Mouse (Mus musculus) myocyte (in vitro differentiated cells): ENCODE measurements around the gene Adcy4. TPM values are rescaled to one million over a fixed set of nuclear protein-coding genes. Genes with fewer than 3 reads are reported as not detected.

Experiments used
- H3K27me3 ChIP-seq: one replicate; pipeline ENCODE4 v1.6.1; 2011; ENCODE audit not compliant: control insufficient read depth, insufficient read depth, insufficient read length
- H3K36me3 ChIP-seq: one replicate; pipeline ENCODE4 v1.6.1; 2011; ENCODE audit not compliant: control insufficient read depth, insufficient read depth
- H3K4me2 ChIP-seq: one replicate; pipeline ENCODE4 v1.6.1; 2011; ENCODE audit warnings: low read depth, control low read depth
- H3K4me3 ChIP-seq: one replicate; pipeline ENCODE4 v1.5.1; 2011; ENCODE audit warnings: mild to moderate bottlenecking, control low read depth, moderate library complexity
- H3K79me2 ChIP-seq: one replicate; pipeline ENCODE4 v1.6.1; 2011; ENCODE audit not compliant: control insufficient read depth, insufficient read depth
- H3ac ChIP-seq: one replicate; pipeline ENCODE4 v1.6.1; 2011; ENCODE audit not compliant: control insufficient read depth, insufficient read length
- CEBPB ChIP-seq: IDR thresholded peaks from 2 replicates; pipeline ENCODE4 v1.6.1; 2011; ENCODE audit warnings: mild to moderate bottlenecking, moderate library complexity; ENCODE audit not compliant: poor library complexity, insufficient read depth, severe bottlenecking
- E2F4 ChIP-seq: IDR thresholded peaks from one replicate; pipeline ENCODE4 v1.6.1; 2011; ENCODE audit warnings: mild to moderate bottlenecking, control low read depth, moderate library complexity; ENCODE audit not compliant: insufficient read depth
- MAX ChIP-seq: IDR thresholded peaks from one replicate; pipeline ENCODE4 v1.6.1; 2011; ENCODE audit warnings: low read depth, mild to moderate bottlenecking, control low read depth
- MYOD1 ChIP-seq, 3 experiments: IDR thresholded peaks; one replicate each; pipeline ENCODE4 v1.6.1; 2011; ENCODE audit warnings: control low read depth in 2 of 3, low read depth in 2 of 3, mild to moderate bottlenecking in 2 of 3, moderate library complexity in 1 of 3; ENCODE audit not compliant: insufficient read length in 2 of 3, control insufficient read depth in 1 of 3
- MYOG ChIP-seq, 3 experiments: IDR thresholded peaks; one replicate each; pipeline ENCODE4 v1.6.1; 2011; ENCODE audit warnings: control low read depth in 2 of 3, low read depth in 2 of 3, mild to moderate bottlenecking in 2 of 3; ENCODE audit not compliant: insufficient read length in 2 of 3, control insufficient read depth in 1 of 3, insufficient read depth in 1 of 3
- POLR2A ChIP-seq: IDR thresholded peaks from one replicate; pipeline ENCODE4 v1.6.1; 2011; ENCODE audit warnings: low read depth, mild to moderate bottlenecking, control low read depth, moderate library complexity; ENCODE audit not compliant: insufficient read length
- POLR2AphosphoS2 ChIP-seq: IDR thresholded peaks from one replicate; pipeline ENCODE4 v1.6.1; 2011; ENCODE audit warnings: low read depth, control low read depth; ENCODE audit not compliant: insufficient read length
- REST ChIP-seq: IDR thresholded peaks from one replicate; pipeline ENCODE4 v1.6.1; 2011; ENCODE audit warnings: mild to moderate bottlenecking, control low read depth, moderate library complexity; ENCODE audit not compliant: insufficient read depth, insufficient read length
- SRF ChIP-seq: IDR thresholded peaks from one replicate; pipeline ENCODE4 v1.6.1; 2011; ENCODE audit warnings: low read depth; ENCODE audit not compliant: control insufficient read depth, insufficient read length
- TCF12 ChIP-seq: IDR thresholded peaks from one replicate; pipeline ENCODE4 v1.6.1; 2011; ENCODE audit warnings: mild to moderate bottlenecking, control low read depth; ENCODE audit not compliant: poor library complexity, insufficient read depth, severe bottlenecking
- TCF3 ChIP-seq: IDR thresholded peaks from one replicate; pipeline ENCODE4 v1.6.1; 2011; ENCODE audit warnings: low read depth, control low read depth; ENCODE audit not compliant: insufficient read length
- USF1 ChIP-seq: IDR thresholded peaks from one replicate; pipeline ENCODE4 v1.6.1; 2011; ENCODE audit warnings: low read depth, mild to moderate bottlenecking, control low read depth, moderate library complexity
- polyA plus RNA-seq: library from polyadenylated mRNA; unstranded; fragments of >200 nt; fragmentation: generic; extraction: Trizol; gene quantifications from one replicate; pipeline ENCODE4 v1.2.1, GENCODE M21; 2012; ENCODE audit warnings: missing spikeins

The Adcy4 gene
- polyA plus RNA-seq, 1 experiment = 0.06 TPM

DNA sequence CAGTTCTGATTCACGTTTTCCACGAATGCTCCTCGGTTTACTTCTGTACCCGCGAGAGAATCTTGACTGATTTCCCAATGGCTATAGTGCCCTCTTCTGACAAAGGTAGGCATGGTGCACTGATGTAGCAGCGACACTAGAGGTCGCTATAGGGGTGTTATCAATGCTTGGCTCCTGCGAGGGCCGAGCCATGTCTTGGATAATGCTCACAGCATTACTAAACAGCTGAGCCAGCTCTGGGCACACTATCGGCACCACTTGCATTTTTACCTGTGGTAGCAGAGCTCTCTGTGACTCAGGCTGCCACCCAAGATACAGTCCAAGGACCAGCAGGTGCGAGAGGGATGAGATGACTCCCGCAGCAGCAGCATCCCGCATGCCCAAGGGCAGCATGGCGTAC lies 2.6 kb downstream of the Adcy4 start:
- no peak for TF ChIP-seq TCF12
- no peak for TF ChIP-seq CEBPB
- no peak for TF ChIP-seq REST
- no peak for TF ChIP-seq MAX
- no peak for TF ChIP-seq SRF
- no peak for TF ChIP-seq USF1
- no peak for TF ChIP-seq POLR2AphosphoS2
- no peak for TF ChIP-seq MYOG (IDR thresholded peaks at IDR 0.05; ENCODE audit: control insufficient read depth in 1 of 3, insufficient read depth in 1 of 3, insufficient read length in 2 of 3, low read depth in 2 of 3)
- TF ChIP-seq TCF3 = no peak
- TF ChIP-seq POLR2A = no peak
- Histone ChIP-seq H3ac (no peak overlapping the region), H3K27me3 (peaks cover 9% of the 10 kb centered on the region), H3K36me3 (no peaks in the 10 kb centered on the region), H3K4me2 (peak overlapping the region; percentile 10), H3K79me2 (no peaks in the 10 kb centered on the region), H3K4me3 (no peak overlapping the region)

DNA sequence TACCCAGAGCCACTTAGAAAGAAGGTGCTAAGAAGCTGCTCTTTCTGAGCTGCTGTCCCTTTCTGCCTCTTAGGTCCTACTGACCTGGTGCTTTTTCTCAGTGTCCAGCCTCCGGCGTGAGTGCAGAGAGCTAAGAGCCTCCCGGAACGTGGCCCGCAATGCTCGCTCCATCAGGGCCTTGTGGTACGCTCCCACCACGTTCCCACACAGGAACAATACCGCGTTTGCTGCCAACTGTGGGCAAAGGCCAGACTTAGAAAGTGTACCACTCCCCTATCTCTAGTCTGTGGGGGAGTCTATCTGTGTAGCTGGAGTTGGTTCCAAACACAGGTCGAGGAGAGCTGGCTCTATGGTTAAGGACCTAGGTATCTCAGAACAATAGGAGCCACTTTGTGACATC lies 3.2 kb downstream of the Adcy4 start:
- H3K27me3 ChIP-seq = peaks cover 9% of the 10 kb centered on the region
- H3K36me3 ChIP-seq = no peaks in the 10 kb centered on the region
- TF ChIP-seq REST = no peak
- TF ChIP-seq TCF12 = no peak
- TF ChIP-seq MYOG (IDR thresholded peaks at IDR 0.05; ENCODE audit: control insufficient read depth in 1 of 3, insufficient read depth in 1 of 3, insufficient read length in 2 of 3, low read depth in 2 of 3) = no peak
- no peak for TF ChIP-seq CEBPB
- TF ChIP-seq MYOD1 (IDR thresholded peaks at IDR 0.05; ENCODE audit: control insufficient read depth in 1 of 3, insufficient read length in 2 of 3, low read depth in 2 of 3) = no peak
- no peak for TF ChIP-seq TCF3
- TF ChIP-seq SRF = no peak
- no peak for TF ChIP-seq POLR2A
- TF ChIP-seq MAX = no peak
- no peak overlapping the region for H3K4me3 ChIP-seq
- H3ac ChIP-seq = no peak overlapping the region
- no peaks in the 10 kb centered on the region for H3K79me2 ChIP-seq
- H3K4me2 ChIP-seq = peak overlapping the region; percentile 10

- Histone ChIP-seq H3K4me2 (no peak overlapping the region), H3K36me3 (no peaks in the 10 kb centered on the region), H3ac (no peak overlapping the region), H3K4me3 (no peak overlapping the region), H3K79me2 (no peaks in the 10 kb centered on the region), H3K27me3 (peaks cover 12% of the 10 kb centered on the region)
- no peak for TF ChIP-seq POLR2AphosphoS2
- no peak for TF ChIP-seq CEBPB
- no peak for TF ChIP-seq REST
- no peak for TF ChIP-seq MAX
- no peak for TF ChIP-seq SRF
- no peak for TF ChIP-seq E2F4
- no peak for TF ChIP-seq MYOG (IDR thresholded peaks at IDR 0.05; ENCODE audit: control insufficient read depth in 1 of 3, insufficient read depth in 1 of 3, insufficient read length in 2 of 3, low read depth in 2 of 3)
- TF ChIP-seq POLR2A = no peak
- TF ChIP-seq TCF3 = no peak
- TF ChIP-seq USF1 = no peak
- no peak for TF ChIP-seq TCF12
- no peak for TF ChIP-seq MYOD1 (IDR thresholded peaks at IDR 0.05; ENCODE audit: control insufficient read depth in 1 of 3, insufficient read length in 2 of 3, low read depth in 2 of 3)
These were observed 4.2 kb downstream of the Adcy4 start for GRCm38 (mm10) chr14:55779656-55780055.

- Histone ChIP-seq H3K79me2 (no peaks in the 10 kb centered on the region), H3K4me3 (no peak overlapping the region)
- no peak for TF ChIP-seq E2F4
- TF ChIP-seq MAX = no peak
- no peak for TF ChIP-seq USF1
- TF ChIP-seq POLR2A = no peak
- no peak for TF ChIP-seq TCF12
- no peak for TF ChIP-seq TCF3
- no peak for TF ChIP-seq SRF
- TF ChIP-seq MYOG (IDR thresholded peaks at IDR 0.05; ENCODE audit: control insufficient read depth in 1 of 3, insufficient read depth in 1 of 3, insufficient read length in 2 of 3, low read depth in 2 of 3) = no peak
- no peak for TF ChIP-seq POLR2AphosphoS2
- TF ChIP-seq MYOD1 (IDR thresholded peaks at IDR 0.05; ENCODE audit: control insufficient read depth in 1 of 3, insufficient read length in 2 of 3, low read depth in 2 of 3) = no peak
- no peak for TF ChIP-seq REST
- TF ChIP-seq CEBPB = no peak
These were observed 5.2 kb downstream of the Adcy4 start for GRCm38 (mm10) chr14:55778686-55779085.

DNA sequence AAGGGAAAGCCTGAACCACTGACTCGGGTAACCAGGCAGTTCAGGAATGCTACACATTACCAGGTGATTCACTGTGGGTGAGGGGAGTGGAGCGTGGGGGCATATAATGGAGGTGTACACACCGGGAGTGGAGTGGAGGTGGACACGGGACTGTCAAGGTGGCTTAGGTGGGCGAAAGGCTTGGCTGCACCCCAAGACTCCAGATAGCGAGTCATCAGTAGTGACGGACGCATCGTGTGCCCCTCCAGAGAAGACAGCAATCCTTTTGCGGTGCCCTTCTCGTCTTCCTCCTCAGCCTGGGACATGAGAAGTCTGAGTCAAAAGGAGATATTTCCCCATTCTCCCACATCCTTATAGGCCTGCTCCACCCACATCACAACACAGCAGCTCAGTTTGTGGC lies 6.1 kb downstream of the Adcy4 start:
- Histone ChIP-seq H3K36me3 (no peaks in the 10 kb centered on the region), H3K4me2 (no peak overlapping the region), H3K79me2 (no peaks in the 10 kb centered on the region), H3K27me3 (peaks cover 24% of the 10 kb centered on the region), H3ac (no peak overlapping the region), H3K4me3 (no peak overlapping the region)
- no peak for TF ChIP-seq TCF12
- TF ChIP-seq USF1 = no peak
- TF ChIP-seq POLR2AphosphoS2 = no peak
- TF ChIP-seq MYOG (IDR thresholded peaks at IDR 0.05; ENCODE audit: control insufficient read depth in 1 of 3, insufficient read depth in 1 of 3, insufficient read length in 2 of 3, low read depth in 2 of 3) = no peak
- no peak for TF ChIP-seq SRF
- no peak for TF ChIP-seq E2F4
- TF ChIP-seq CEBPB = no peak
- TF ChIP-seq REST = no peak
- TF ChIP-seq MAX = no peak
- TF ChIP-seq MYOD1 (IDR thresholded peaks at IDR 0.05; ENCODE audit: control insufficient read depth in 1 of 3, insufficient read length in 2 of 3, low read depth in 2 of 3) = no peak
- no peak for TF ChIP-seq TCF3
- TF ChIP-seq POLR2A = no peak

More at GRCm38 (mm10) chr14:55778686-55779085, 5.2 kb downstream of the Adcy4 start:
- Histone ChIP-seq H3K27me3 (peaks cover 18% of the 10 kb centered on the region), H3K36me3 (no peaks in the 10 kb centered on the region), H3ac (no peak overlapping the region), H3K4me2 (no peak overlapping the region)
